Mouse (Mus musculus) MEL-GATA-1-ER (cell line): Measurements from ENCODE around the gene Rfx8.

Experiments used
- DNase-seq: peaks from one replicate; pipeline ENCODE4 v3.0.0-alpha.2; 2012; ENCODE audit warnings: low read depth; ENCODE audit errors: extremely low read depth

The Rfx8 gene

GRCm38 (mm10) chr1:39734881-39735280 lies 14.1 kb upstream of the Rfx8 start:
- DNase-seq, result no peak

DNA sequence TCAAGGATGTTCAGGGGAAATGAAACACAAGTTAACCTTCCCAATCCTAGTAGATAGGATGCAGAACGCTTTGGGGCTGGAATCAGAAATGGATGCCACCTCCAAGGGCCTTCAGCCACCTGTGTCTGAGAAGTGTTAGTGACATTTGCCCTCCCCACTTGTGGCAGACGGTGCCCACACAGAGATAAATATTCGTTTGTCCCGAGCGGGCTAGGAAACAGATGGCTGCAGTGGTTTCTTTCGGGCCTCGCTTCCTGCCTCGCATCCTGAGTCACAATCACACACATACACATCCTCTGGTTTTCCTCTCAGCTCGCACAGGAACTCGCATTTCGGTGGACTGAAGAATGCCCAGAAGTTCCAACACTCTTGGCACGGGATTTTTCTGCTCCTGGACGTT lies 13.5 kb upstream of the Rfx8 start:
- DNase-seq, result no peak

- DNase-seq, result no peak
Observed at GRCm38 (mm10) chr1:39733876-39734275, 13.1 kb upstream of the Rfx8 start.

DNA sequence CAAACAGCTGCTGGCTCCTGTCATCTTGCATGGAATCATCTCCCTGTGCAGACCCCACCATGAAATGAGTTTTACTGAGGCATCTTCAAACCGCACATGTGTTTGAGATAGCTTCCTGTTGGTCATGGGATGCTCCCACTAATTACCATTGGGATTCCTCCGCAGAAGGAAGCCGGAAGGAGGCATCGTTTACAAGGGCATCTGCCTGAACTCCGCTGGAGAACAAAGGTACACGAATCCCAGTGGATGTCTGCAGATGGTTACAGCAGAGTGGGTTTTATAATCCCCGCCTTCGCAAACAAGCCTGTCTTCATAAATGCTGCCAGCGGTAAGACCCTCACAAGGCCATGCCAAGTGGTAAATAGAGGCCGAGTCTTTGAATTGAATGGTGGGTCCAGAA lies 11.3 kb upstream of the Rfx8 start:
- DNase-seq, result no peak

- DNase-seq, result no peak
Observed at GRCm38 (mm10) chr1:39731543-39731942, 10.7 kb upstream of the Rfx8 start.

- DNase-seq, result no peak
Observed at GRCm38 (mm10) chr1:39730868-39731267, 10.1 kb upstream of the Rfx8 start.

GRCm38 (mm10) chr1:39729919-39730318 lies 9.1 kb upstream of the Rfx8 start:
- no peak for DNase-seq

GRCm38 (mm10) chr1:39721351-39721726 lies 542 bp upstream of the Rfx8 start:
- no peak for DNase-seq

- DNase-seq, result no peak
Observed at GRCm38 (mm10) chr1:39720186-39720585, 611 bp downstream of the Rfx8 start.

- no peak for DNase-seq
Observed at GRCm38 (mm10) chr1:39715551-39715950, 5.2 kb downstream of the Rfx8 start.

DNA sequence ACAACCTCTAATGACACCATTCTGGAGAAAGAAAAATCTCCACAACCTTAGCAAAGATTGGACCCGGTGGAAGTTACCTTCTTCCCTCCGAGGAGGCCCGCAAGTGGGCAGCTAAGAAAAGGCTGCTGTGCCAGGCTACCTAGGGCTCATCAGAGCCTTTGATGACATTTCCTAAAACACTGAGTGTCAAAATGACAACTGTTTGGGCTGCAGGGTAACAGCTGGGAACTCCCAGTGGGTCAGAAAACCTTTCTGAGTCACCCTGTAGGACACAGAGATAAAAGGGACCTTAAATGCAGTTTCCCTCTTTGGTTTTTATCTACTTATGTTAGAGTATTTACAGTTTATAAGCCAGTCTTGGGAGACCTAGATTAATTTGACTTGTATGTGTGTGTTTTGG lies 6.1 kb downstream of the Rfx8 start:
- DNase-seq, result no peak

GRCm38 (mm10) chr1:39713842-39714658 lies 6.7 kb downstream of the Rfx8 start:
- DNase-seq, result no peak

- DNase-seq, result no peak
Observed at GRCm38 (mm10) chr1:39713300-39713699, 7.5 kb downstream of the Rfx8 start.

DNA sequence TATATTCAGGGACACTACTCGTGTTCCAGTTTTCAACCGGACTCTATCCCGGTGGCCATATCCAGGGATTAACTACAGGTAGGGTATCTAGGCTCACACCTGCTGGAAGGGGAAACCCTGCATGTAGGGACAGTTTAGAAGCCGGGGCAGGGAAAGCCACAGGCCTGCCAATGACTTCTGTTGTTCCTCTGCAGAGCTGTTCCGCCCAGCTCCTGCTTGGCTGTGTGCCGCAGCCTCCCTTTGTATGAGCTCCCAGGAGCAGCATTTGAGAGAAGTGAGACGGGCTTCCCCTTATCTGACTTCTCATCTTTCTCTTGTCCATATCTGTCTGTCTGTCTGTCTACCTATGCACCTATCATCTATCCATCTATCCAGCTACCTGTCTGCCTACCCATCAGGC lies 8.5 kb downstream of the Rfx8 start:
- no peak for DNase-seq

DNA sequence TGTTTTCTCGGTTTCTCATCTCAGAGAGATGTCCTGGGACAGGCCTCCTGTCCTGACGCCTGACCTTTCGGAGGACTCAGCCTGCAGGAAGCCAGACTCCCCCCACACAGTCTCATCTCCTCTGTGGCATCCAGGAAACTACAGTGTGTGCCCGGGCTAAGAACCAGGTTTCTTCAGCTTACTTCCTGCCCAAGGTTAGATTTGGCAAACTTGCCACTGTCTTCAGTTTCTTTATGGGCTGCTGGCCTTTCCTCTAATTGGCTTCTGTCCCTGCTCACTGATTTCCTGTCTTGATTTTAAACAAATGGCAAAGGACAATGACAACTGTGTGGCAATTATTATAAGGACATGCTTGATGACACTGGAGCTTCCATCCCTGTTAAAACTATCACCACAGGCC lies 10.2 kb downstream of the Rfx8 start:
- no peak for DNase-seq

DNA sequence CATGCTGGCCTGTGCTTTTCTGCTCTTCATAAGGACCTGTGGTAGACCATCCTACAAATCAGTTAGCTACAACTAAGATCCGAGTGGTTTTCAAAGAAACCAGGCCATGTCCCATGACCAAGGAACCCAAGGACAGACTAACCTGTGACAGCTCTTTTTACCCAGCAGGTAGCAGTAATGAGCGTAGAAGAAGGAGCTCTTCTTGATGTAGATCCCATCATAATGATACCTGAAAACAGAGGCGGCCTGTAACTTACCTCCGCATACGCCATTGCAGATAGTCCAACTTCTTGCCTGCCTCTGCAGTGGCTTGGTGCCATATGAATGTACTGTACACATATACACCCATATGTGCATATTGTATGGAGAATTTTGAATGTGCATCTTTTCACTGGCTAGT lies 10.8 kb downstream of the Rfx8 start:
- no peak for DNase-seq

DNA sequence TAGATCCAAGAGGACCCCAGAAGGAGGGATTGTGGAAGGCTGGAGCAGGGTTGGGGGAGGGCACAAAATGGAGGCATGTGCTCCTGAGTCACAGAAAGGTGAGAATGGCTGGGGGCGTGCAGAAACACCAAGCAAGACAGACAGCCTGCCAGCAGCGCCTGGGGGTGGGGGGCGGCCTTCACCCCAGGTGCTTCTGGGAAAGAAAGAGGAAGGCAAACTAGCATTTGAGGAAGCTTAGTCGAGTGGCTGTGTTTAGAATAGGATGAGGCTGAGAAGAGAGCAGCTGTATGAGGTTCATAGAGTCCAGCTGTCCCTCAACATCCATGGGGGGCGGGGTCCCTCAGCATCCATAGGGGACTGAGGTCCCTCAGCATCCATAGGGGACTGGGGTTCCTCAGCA lies 12.0 kb downstream of the Rfx8 start:
- DNase-seq, result no peak

DNA sequence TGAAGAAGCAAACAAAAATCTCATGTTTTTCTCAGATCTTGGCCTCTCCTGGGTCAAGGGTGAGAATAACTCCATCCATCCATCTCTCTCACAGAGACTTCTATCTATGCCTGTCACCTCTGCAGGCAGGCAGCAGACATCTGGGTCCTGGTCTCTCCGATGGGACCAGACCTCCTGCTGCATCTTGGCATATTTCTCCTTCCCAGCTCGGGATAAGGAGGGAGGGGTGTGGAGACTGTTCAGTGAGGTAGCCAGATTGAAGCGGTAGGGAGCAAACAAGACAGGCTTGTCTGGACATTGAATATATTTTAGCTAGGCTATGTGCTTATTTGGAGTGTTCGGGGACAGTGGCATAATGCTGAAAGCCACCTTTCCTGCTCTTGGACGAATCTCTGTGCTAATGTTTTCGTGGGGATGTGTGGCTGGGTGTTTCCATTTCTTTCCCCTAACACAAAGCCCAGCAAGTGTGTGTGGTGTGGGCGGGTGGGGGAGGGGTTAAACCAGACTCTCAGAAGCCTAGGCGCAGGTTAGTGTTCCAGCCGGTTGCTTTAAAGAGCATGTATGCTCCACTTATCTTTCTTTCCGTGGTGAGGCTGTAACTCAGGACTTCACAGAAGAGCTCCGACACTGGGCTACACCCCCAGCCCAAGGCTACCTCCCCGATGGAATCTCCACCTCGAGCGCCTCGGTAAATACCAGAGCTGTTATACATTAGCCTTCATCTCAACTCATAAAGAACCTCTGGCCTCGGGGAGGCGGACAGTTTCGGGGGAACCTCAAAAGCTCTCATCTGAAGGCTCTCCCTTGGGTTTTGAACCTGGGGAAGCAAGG lies 18.4 kb downstream of the Rfx8 start:
- DNase-seq, result no peak

GRCm38 (mm10) chr1:39701274-39701602 lies 19.6 kb downstream of the Rfx8 start:
- no peak for DNase-seq

DNA sequence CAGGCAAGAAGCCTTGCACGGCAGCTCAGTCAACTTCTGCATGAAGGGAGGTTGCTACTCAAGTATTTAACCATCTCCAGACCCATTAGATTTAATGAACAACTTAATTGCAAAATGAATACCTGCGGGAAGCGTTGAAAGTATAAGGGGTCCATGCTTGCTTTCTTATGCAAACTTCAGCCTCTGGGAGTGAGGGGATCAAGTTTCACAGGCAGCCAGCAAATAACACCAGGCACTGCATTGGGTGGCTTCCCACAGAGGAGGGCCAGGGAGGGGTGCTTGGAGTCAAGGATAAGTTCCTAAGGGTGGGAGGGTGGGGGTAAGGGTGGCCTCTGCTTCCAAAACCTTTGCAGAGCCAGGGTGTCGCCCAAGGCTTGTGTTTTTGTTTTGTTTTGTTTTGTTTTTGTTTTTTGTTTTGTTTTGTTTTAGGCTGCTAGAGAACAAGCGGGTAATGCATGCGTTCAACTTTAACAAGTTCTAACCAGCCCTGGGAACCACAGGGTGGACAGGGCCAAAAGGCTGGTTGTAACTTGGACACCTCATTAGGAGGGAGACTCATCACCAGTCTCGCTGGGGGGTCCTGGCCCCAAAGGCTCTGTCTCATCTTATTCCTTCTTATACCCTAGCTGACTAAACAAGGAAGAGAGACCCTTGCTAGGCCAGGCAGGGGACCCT lies 20.1 kb downstream of the Rfx8 start:
- DNase-seq, result no peak

- DNase-seq, result no peak
Observed at GRCm38 (mm10) chr1:39698456-39698855, 22.3 kb downstream of the Rfx8 start.

- DNase-seq, result no peak
Observed at GRCm38 (mm10) chr1:39695198-39695597, 25.6 kb downstream of the Rfx8 start.
